Mouse (Mus musculus) limb, embryonic 14.5 days (tissue): ENCODE data around the gene Ncam1. TPM values are rescaled to one million over a fixed set of nuclear protein-coding genes. Genes with fewer than 3 reads are reported as not detected.

Source experiments
- ATAC-seq: fragments of 200-750 bp; cut with Nextera tagmentation; 2 replicates; pipeline ENCODE4 v1.8.0; 2017; ENCODE audit warnings: low read depth, moderate number of reproducible peaks, moderate TSS enrichment; ENCODE audit not compliant: low FRiP score
- DNase-seq: peaks from one replicate; pipeline ENCODE4 v3.0.0-alpha.2; 2015; ENCODE audit warnings: low spot score
- H3K27ac ChIP-seq: fragments of 300-500 bp; sonication (generic); replicated peaks from 2 replicates; pipeline ENCODE4 v1.5.1; 2014; ENCODE audit warnings: low read depth, mild to moderate bottlenecking, low read length, moderate library complexity, mixed read lengths
- H3K27me3 ChIP-seq: fragments of 300-500 bp; sonication (generic); 2 replicates; pipeline ENCODE4 v1.6.1; 2014; ENCODE audit warnings: low read length, mixed read lengths; ENCODE audit not compliant: control insufficient read depth, insufficient read depth
- H3K36me3 ChIP-seq: fragments of 300-500 bp; sonication (generic); 2 replicates; pipeline ENCODE4 v1.6.1; 2014; ENCODE audit warnings: mild to moderate bottlenecking, low read length, moderate library complexity, mixed read lengths; ENCODE audit not compliant: control insufficient read depth, insufficient read depth
- H3K4me1 ChIP-seq: fragments of 300-500 bp; sonication (generic); 2 replicates; pipeline ENCODE4 v1.6.1; 2014; ENCODE audit warnings: antibody characterized with exemption, low read length, mixed read lengths; ENCODE audit not compliant: control insufficient read depth, insufficient read depth
- H3K4me2 ChIP-seq: fragments of 300-500 bp; sonication (generic); replicated peaks from 2 replicates; pipeline ENCODE4 v1.6.1; 2014; ENCODE audit warnings: low read depth, mild to moderate bottlenecking, low read length, moderate library complexity; ENCODE audit not compliant: severe bottlenecking
- H3K4me3 ChIP-seq: fragments of 300-500 bp; sonication (generic); replicated peaks from 2 replicates; pipeline ENCODE4 v1.5.1; 2014; ENCODE audit warnings: low read length
- H3K9ac ChIP-seq: fragments of 300-500 bp; sonication (generic); 2 replicates; pipeline ENCODE4 v1.6.1; 2014; ENCODE audit warnings: mild to moderate bottlenecking, low read depth, low read length, moderate library complexity; ENCODE audit not compliant: severe bottlenecking
- H3K9me3 ChIP-seq: fragments of 300-500 bp; sonication (generic); 2 replicates; pipeline ENCODE4 v1.6.1; 2016; ENCODE audit warnings: low read length; ENCODE audit not compliant: control insufficient read depth
- POLR2A ChIP-seq: fragments of 200-500 bp; IDR thresholded peaks from 2 replicates; pipeline ENCODE4 v1.8.0; 2012; ENCODE audit warnings: inconsistent platforms, mild to moderate bottlenecking, moderate library complexity, borderline replicate concordance; ENCODE audit not compliant: insufficient read depth, insufficient read length; ENCODE audit errors: extremely low read depth
- WGBS: fragments of 180-500 bp; shearing (Covaris S2); extraction: QIAGEN DNeasy Blood & Tissue Kit; methylation state at CpG from one replicate; pipeline ENCODE4 v1.1.7; 2014; 5-methylcytosine and 5-hydroxymethylcytosine counted together
- polyA plus RNA-seq, 2 experiments: library from polyadenylated mRNA; depleted of rRNA in 1 of 2; stranded (reverse) in 1 of 2; unstranded in 1 of 2; fragments of >200 nt; fragmentation: Nextera tagmentation in 1 of 2; extraction: Ambion mirVana in 1 of 2; gene quantifications; 2 replicates each; pipeline versions ENCODE4 v1.2.1 to v1.2.3; 2012 to 2014

Ncam1 gene
- polyA plus RNA-seq, 2 experiments = 31.1 to 62.5 TPM

DNA sequence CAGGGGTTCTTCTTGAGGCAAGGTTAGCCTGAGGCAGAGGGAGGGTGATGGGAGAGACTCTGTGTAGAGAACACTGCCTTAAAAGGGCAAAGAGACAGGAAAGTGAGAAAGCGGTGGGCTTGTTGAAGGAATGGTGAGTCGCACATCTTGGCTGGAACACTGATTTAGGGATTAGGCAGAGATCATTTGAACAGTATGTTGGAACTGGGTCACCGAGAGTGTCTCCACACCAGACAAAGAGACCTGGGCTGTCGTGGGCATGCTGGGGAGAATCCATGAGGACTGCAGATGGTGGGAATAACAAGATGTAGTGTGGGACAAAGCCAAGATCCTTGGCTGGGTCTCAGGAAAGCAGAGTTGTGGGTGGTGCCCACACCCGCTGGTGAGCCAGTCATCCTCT is 76.0 kb downstream of the Ncam1 start:
- no peak overlapping the region for H3K4me2 ChIP-seq
- H3K4me3 ChIP-seq = no peak overlapping the region
- TF ChIP-seq POLR2A = no peak
- no peak for ATAC-seq
- H3K36me3 ChIP-seq = no peaks in the 10 kb centered on the region
- WGBS = 72% methylated on average over 5 of the region's 5 CpGs
- no peak overlapping the region for H3K27ac ChIP-seq
- H3K4me1 ChIP-seq = no peaks in the 10 kb centered on the region
- no peaks in the 10 kb centered on the region for H3K27me3 ChIP-seq
- H3K9ac ChIP-seq = no peak overlapping the region
- H3K9me3 ChIP-seq = no peaks in the 10 kb centered on the region
- DNase-seq = no peak

DNA sequence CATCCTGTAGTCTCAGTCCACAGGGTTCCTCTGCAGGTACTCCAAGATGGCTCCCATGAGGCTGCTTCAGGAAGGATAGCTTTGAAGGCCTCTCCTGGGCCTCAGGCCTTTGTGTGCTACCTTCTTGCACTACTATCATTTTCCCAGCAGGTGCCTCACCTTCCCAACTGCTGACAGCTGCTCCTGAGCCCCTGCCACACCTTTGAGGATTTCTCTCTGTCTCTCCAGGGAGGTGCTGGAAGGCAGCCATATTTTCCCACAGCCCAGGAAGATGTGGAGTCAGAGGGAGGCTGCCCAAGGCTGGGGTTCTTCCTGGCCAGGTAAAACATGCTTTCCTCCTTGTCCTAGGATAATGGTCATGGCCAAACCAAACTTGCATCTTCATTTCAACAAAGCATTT is 83.6 kb downstream of the Ncam1 start:
- no peak overlapping the region for H3K9ac ChIP-seq
- no peak overlapping the region for H3K4me2 ChIP-seq
- H3K9me3 ChIP-seq = no peaks in the 10 kb centered on the region
- no peaks in the 10 kb centered on the region for H3K36me3 ChIP-seq
- no peak overlapping the region for H3K27ac ChIP-seq
- H3K27me3 ChIP-seq = no peaks in the 10 kb centered on the region
- H3K4me1 ChIP-seq = no peaks in the 10 kb centered on the region
- TF ChIP-seq POLR2A = no peak
- no peak for DNase-seq
- no peak for ATAC-seq
- no peak overlapping the region for H3K4me3 ChIP-seq

DNA sequence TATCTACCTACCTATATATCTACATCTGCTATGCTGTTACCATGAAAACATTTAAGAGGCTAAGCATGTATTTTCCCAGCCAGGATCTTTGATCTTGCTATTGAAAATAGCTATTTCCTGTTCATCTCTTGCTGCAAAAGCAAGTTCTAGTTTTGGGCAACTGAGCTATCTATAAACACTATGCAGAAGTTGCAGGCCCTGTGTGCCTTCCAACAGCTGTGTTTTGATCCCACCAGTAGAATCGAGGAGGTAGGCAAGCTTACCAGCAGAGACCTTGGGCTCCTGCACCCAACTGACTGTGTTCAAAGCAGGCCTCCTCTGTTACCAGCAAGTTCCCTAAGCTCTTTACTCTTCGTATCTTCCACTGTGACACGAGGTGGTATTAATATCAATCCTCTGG is 84.6 kb downstream of the Ncam1 start:
- no peak for TF ChIP-seq POLR2A
- Histone ChIP-seq H3K27ac (no peak overlapping the region), H3K4me2 (no peak overlapping the region), H3K9me3 (no peaks in the 10 kb centered on the region), H3K4me3 (no peak overlapping the region), H3K9ac (no peak overlapping the region), H3K27me3 (no peaks in the 10 kb centered on the region), H3K36me3 (no peaks in the 10 kb centered on the region), H3K4me1 (no peaks in the 10 kb centered on the region)
- ATAC-seq (no peak), DNase-seq (no peak)
- whole genome bisulfite sequencing = 79% methylated on average over 3 of the region's 3 CpGs

DNA sequence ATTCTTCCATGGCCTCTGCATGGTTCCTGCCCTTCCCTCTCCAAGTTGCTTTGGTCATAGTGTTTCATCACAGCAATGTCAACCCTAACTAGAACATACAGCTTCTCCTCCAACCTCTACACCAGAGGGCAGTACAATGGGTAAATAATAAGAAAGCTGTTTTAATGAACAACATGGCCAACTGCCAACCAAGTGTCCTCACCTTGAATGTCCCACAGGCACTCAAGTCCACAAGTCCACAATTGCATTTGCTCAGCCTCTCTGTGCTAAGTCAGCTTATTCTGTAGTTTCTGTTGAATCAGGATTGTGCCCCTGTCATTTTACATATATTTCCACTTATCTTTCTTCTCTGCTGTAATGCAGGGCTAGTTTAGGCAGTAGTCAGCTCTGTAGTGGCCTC is 91.1 kb downstream of the Ncam1 start:
- no peak overlapping the region for H3K27ac ChIP-seq
- no peaks in the 10 kb centered on the region for H3K36me3 ChIP-seq
- H3K4me2 ChIP-seq = no peak overlapping the region
- ATAC-seq (no peak), DNase-seq (no peak)
- H3K9ac ChIP-seq = no peak overlapping the region
- H3K9me3 ChIP-seq = no peaks in the 10 kb centered on the region
- no peaks in the 10 kb centered on the region for H3K4me1 ChIP-seq
- no peak overlapping the region for H3K4me3 ChIP-seq
- no peak for TF ChIP-seq POLR2A
- no peaks in the 10 kb centered on the region for H3K27me3 ChIP-seq

DNA sequence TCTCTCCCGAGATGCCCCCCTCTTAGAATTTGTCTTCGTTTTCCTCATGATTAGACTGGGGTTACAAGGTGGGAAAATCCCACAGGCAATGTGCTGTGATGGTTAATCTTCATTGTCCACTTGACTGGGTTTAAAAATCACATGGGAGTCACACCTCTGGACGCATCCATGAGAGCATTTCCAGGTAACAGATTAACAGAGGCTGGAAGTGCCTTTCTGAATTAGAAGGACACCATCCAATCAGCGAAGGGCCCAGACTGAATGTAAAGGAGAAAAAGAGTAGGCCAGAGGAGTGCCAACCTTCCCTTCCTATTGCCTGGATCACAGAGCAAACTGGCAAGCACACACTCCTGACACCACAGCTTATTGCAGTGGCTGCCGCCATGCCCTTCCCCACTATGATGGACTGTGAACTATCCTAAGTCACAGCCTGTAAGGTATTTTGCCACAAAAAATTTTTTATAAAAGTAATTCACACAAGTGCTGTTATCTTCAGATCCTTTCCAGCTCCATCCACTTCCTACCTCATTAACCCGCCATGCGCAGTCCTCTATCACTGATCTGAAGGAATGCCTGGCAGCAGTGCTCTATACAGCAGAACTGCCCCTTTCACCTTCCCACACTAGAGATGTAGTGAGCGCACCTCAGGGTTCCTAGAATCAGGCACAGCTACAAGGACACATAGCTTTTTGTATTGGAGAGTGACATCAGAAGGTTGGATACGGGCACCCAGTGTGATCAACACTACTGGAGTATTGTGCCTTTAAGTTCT is 94.3 kb downstream of the Ncam1 start:
- Histone ChIP-seq H3K27ac (no peak overlapping the region), H3K9ac (no peak overlapping the region), H3K9me3 (no peaks in the 10 kb centered on the region), H3K27me3 (no peaks in the 10 kb centered on the region), H3K36me3 (no peaks in the 10 kb centered on the region), H3K4me3 (no peak overlapping the region), H3K4me2 (no peak overlapping the region), H3K4me1 (no peaks in the 10 kb centered on the region)
- WGBS = 87% methylated on average over 9 of the region's 9 CpGs
- DNase-seq (no peak), ATAC-seq (no peak)
- TF ChIP-seq POLR2A = no peak

DNA sequence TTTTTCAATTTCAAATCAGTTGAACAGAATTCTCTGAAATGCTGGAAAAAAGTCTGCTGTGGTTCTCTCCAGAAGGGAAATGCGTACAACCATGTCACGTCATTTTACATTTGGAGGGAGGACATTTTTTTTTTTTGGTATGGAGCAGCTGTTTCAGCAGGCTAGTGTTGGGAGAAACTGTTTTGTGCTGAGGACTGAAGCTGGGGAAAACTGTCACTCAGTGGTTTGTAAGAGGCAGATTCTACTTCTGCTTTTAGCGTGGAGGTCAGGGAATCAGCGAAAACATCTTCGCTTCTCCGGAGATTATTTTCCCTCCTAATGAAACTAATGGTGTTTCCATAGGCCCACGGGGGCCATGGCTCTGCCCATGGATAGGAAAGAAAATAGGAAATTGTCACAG is 103.4 kb downstream of the Ncam1 start:
- WGBS = 85% methylated on average over 7 of the region's 7 CpGs
- DNase-seq = no peak

More for the DNA sequence above, 103.4 kb downstream of the Ncam1 start:
- Histone ChIP-seq H3K27ac (no peak overlapping the region), H3K27me3 (no peaks in the 10 kb centered on the region), H3K36me3 (no peaks in the 10 kb centered on the region), H3K4me2 (no peak overlapping the region), H3K9me3 (no peaks in the 10 kb centered on the region), H3K4me3 (no peak overlapping the region), H3K9ac (no peak overlapping the region), H3K4me1 (no peaks in the 10 kb centered on the region)
- TF ChIP-seq POLR2A = no peak
- no peak for ATAC-seq
